Mouse (Mus musculus) lung, adult 2 months (tissue): ENCODE data around the gene Art1.

Experiments
- CTCF ChIP-seq: fragments of 200-500 bp; IDR thresholded peaks from 2 replicates; pipeline ENCODE4 v1.5.1; 2011; ENCODE audit warnings: mild to moderate bottlenecking, low read length, control low read depth; ENCODE audit not compliant: insufficient read depth
- POLR2A ChIP-seq: fragments of 200-500 bp; IDR thresholded peaks from 2 replicates; pipeline ENCODE4 v1.6.1; 2011; ENCODE audit warnings: low read depth, mild to moderate bottlenecking, control low read depth, low read length, borderline replicate concordance; ENCODE audit errors: extremely low read depth

DNA sequence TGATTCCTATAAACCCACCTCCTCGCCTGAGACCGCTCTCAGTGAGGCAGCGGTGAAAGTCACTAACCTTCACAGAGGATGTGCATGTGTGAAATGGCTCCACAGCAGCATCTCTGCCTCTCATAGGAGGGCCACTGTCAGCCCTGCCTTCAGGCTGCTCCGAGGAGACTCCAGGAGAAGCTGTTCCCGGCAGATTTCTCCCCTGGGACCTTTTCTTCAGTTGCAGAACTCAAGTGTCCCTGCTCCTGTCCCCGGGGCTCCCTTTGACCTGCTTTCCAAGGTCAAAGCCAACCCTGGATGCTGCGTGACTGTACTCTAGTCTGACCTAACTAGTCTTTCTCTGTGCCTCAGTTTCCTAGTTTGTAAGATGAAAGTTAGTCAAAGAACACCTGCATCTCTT, 7.6 kb downstream of the Art1 start, which contains the start of gene Art5:
- no peak for TF ChIP-seq POLR2A
- no peak for TF ChIP-seq CTCF
